Mouse (Mus musculus): ENCODE measurements around the gene Fkbp8. TPM values are rescaled to one million over a fixed set of nuclear protein-coding genes. Genes with fewer than 3 reads are reported as not detected.

The Fkbp8 gene
- polyA plus RNA-seq, 1 experiment = 80.5 TPM

DNA sequence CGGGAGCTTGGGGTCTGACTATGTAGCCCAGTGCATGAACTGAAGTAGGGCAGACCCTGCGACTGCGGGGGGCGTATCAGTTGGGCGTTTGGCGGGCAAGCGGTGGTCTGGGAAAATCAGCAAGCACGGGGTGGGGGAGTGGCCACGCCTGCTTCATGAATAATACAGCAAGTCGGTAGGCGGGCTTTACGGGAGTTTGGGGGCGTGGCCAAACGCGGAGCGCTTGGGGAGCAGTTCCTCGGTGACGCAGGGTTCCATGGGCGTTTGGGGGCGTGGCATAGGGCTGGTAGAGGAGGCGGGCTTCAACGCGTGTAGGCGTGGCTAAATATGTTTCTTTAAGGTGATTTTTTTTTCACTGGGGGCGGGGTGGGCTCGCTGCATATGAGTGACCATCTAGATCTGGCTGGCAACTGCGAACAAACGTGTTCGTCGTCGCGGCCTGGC, 11.1 kb downstream of the Fkbp8 start:
- no peaks in the 10 kb centered on the region for H3K9me3 ChIP-seq (replicated peaks; ENCODE audit: control insufficient read depth, insufficient read depth, low read length, poor library complexity, severe bottlenecking)
- TF ChIP-seq POLR2A (IDR thresholded peaks at IDR 0.05; ENCODE audit: insufficient read depth, low read length) (no peak), EP300 (IDR thresholded peaks at IDR 0.05; ENCODE audit: insufficient read depth, low read depth, low read length) (no peak), CTCF (IDR thresholded peaks at IDR 0.05; ENCODE audit: low read depth, low read length) (no peak)

DNA sequence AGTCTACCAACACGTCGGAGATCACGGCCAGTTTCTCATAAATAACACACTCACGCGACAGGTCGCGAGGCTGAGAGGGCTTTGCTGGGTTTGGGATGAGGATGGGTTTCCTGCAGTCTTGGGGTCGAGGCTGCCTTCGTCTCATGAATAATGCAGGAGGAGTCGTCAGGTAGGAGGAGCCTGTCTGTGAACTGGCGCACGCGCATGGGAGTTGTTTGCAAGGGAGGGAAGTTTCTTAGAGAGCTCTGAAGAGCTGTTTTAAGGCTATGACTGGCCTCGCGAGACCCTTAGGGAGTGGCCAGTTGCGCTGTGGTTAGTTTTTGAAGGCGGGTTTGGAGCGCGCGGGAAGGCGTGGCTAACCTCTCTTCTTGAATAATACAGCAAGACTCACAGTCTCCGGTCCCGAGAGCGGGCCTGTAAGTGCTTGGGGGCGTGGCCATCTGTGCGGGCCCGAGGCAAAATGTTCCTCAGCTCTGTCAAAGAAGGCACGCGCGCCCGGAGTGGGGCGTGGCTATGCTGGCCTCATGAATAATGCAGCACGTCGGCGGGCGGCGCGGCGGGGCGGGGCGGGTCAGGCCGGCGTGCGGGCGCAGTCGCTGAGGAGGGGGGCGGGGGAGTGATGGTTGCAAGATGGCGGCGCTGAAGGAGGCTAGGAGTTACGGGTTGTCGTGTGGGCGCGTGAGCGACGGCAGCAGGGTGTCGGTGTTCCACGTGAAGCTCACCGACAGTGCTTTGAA, 11.7 kb downstream of the Fkbp8 start, which contains the start of gene Ell:
Gene Ell, plus strand, starts transcription at position 381 of the 737 bp plus-strand sequence.
- Histone ChIP-seq H3K4me3 (ENCODE audit: low read depth, low read length) (peak within 1 kb of the TSS; percentile 82), H3K27ac (ENCODE audit: insufficient read depth, low read length) (peak within 1 kb of the TSS; percentile 71), H3K27me3 (ENCODE audit: control insufficient read depth, insufficient read depth, low read length, poor library complexity, severe bottlenecking) (no peaks in the 10 kb centered on the region), H3K9me3 (replicated peaks; ENCODE audit: control insufficient read depth, insufficient read depth, low read length, poor library complexity, severe bottlenecking) (no peaks in the 10 kb centered on the region), H3K36me3 (ENCODE audit: control insufficient read depth, insufficient read depth, low read length, poor library complexity, severe bottlenecking) (no peaks in the 10 kb centered on the region; the same call in 1 of the 2 replicates), H3K9ac (ENCODE audit: low read depth, poor library complexity, severe bottlenecking) (peak within 1 kb of the TSS; percentile 82), H3K4me1 (ENCODE audit: control insufficient read depth, insufficient read depth, low read length) (no peaks in the 10 kb centered on the region)
- no peak for TF ChIP-seq EP300 (IDR thresholded peaks at IDR 0.05; ENCODE audit: insufficient read depth, low read depth, low read length)
- peak; percentile 75 for TF ChIP-seq POLR2A (IDR thresholded peaks at IDR 0.05; ENCODE audit: insufficient read depth, low read length)

More for the DNA sequence above, 11.1 kb downstream of the Fkbp8 start:
- Histone ChIP-seq H3K27ac (ENCODE audit: insufficient read depth, low read length) (peak overlapping the region; percentile 71), H3K4me1 (ENCODE audit: control insufficient read depth, insufficient read depth, low read length) (no peaks in the 10 kb centered on the region), H3K27me3 (ENCODE audit: control insufficient read depth, insufficient read depth, low read length, poor library complexity, severe bottlenecking) (no peaks in the 10 kb centered on the region), H3K9ac (ENCODE audit: low read depth, poor library complexity, severe bottlenecking) (peak overlapping the region; percentile 82), H3K36me3 (ENCODE audit: control insufficient read depth, insufficient read depth, low read length, poor library complexity, severe bottlenecking) (peaks cover 5% of the 10 kb centered on the region; the same call in 1 of the 2 replicates), H3K4me3 (ENCODE audit: low read depth, low read length) (peak overlapping the region; percentile 72)

DNA sequence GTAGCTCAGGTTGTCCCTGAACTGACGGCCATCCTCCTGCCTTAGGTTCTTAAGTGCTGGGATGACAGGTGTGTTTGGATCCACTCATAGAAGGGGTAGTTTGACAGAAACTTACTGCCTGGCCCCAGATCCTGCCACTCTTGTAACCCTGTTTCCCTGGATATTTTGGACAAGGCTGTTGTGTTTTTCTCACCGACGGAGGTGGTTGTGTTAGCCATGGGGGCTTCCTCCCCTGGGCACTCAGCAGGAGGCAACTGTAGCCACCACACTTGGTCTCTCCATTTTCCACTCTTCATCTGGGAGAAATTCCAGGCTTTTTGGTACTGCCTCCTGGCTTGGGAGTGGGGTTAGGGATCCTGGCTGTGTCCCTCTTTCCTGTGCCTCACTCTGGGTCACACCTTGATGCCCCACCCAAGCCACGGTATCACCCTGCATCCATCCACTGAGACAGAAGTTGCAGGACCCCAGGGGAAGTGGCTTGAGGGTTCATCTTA, 12.5 kb downstream of the Fkbp8 start:
- Histone ChIP-seq H3K9ac (ENCODE audit: low read depth, poor library complexity, severe bottlenecking) (peak overlapping the region; percentile 82), H3K36me3 (ENCODE audit: control insufficient read depth, insufficient read depth, low read length, poor library complexity, severe bottlenecking) (no peaks in the 10 kb centered on the region), H3K4me3 (ENCODE audit: low read depth, low read length) (peak overlapping the region; percentile 82), H3K27ac (ENCODE audit: insufficient read depth, low read length) (no peak overlapping the region), H3K4me1 (ENCODE audit: control insufficient read depth, insufficient read depth, low read length) (no peaks in the 10 kb centered on the region), H3K9me3 (replicated peaks; ENCODE audit: control insufficient read depth, insufficient read depth, low read length, poor library complexity, severe bottlenecking) (no peaks in the 10 kb centered on the region), H3K27me3 (ENCODE audit: control insufficient read depth, insufficient read depth, low read length, poor library complexity, severe bottlenecking) (no peaks in the 10 kb centered on the region)
- no peak for TF ChIP-seq EP300 (IDR thresholded peaks at IDR 0.05; ENCODE audit: insufficient read depth, low read depth, low read length)
- no peak for TF ChIP-seq POLR2A (IDR thresholded peaks at IDR 0.05; ENCODE audit: insufficient read depth, low read length)
- no peak for TF ChIP-seq CTCF (IDR thresholded peaks at IDR 0.05; ENCODE audit: low read depth, low read length)

DNA sequence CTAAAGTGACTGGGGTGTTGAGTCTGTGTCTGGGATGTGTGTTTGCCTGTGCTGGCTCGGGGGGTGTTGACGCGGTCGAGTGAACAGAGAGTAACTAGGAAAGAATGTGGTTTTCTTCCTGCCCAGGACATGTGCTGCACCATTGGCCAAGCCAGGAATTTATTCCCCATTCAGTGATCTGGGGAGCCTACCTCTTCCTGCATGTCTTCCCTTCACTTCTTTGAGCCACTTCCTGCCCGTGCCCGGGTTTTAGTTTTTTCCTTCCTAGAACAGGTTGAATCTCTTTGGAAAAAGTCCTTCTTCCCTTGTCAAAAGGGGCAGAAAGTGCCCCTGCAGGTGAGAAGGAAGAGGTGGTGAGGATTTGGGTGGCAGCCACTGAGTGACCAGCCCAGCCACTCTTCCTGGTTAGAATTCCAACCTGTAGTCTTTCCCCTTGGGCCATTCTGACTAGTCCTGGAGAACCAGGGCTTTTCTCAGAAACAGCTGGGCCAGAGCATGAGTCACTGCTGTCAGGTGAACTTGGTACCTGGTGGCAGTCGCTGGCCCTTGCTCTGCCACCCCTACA, 13.1 kb downstream of the Fkbp8 start:
- TF ChIP-seq EP300 (IDR thresholded peaks at IDR 0.05; ENCODE audit: insufficient read depth, low read depth, low read length) (no peak), POLR2A (IDR thresholded peaks at IDR 0.05; ENCODE audit: insufficient read depth, low read length) (no peak), CTCF (IDR thresholded peaks at IDR 0.05; ENCODE audit: low read depth, low read length) (no peak)
- Histone ChIP-seq H3K27me3 (ENCODE audit: control insufficient read depth, insufficient read depth, low read length, poor library complexity, severe bottlenecking) (no peaks in the 10 kb centered on the region), H3K4me1 (ENCODE audit: control insufficient read depth, insufficient read depth, low read length) (no peaks in the 10 kb centered on the region), H3K36me3 (ENCODE audit: control insufficient read depth, insufficient read depth, low read length, poor library complexity, severe bottlenecking) (no peaks in the 10 kb centered on the region), H3K27ac (ENCODE audit: insufficient read depth, low read length) (no peak overlapping the region), H3K4me3 (ENCODE audit: low read depth, low read length) (peak overlapping the region; percentile 82), H3K9me3 (replicated peaks; ENCODE audit: control insufficient read depth, insufficient read depth, low read length, poor library complexity, severe bottlenecking) (no peaks in the 10 kb centered on the region), H3K9ac (ENCODE audit: low read depth, poor library complexity, severe bottlenecking) (peak overlapping the region; percentile 82)

DNA sequence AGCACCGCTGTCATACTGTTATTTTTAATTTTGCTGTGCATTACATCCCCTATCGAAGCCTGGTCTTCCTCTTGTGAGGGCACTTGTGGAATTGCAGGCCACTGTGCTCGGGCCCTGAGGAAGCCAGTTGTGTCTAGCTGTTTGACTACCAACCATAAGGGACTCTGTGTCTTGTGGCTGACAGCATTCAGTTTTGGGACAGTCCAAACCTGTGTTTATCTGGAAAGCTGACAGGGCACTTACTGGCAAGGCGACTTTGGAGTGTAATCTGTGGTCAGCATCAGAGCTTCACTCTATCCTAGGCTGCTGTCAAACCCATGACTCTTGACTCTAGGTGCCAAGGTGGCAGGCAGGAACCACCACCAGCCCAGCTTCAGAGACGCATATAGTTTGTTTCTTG, 13.6 kb downstream of the Fkbp8 start:
- no peak overlapping the region for H3K9ac ChIP-seq (ENCODE audit: low read depth, poor library complexity, severe bottlenecking)
- TF ChIP-seq CTCF (IDR thresholded peaks at IDR 0.05; ENCODE audit: low read depth, low read length) = no peak
- TF ChIP-seq EP300 (IDR thresholded peaks at IDR 0.05; ENCODE audit: insufficient read depth, low read depth, low read length) = no peak
- TF ChIP-seq POLR2A (IDR thresholded peaks at IDR 0.05; ENCODE audit: insufficient read depth, low read length) = no peak
- no peaks in the 10 kb centered on the region for H3K9me3 ChIP-seq (replicated peaks; ENCODE audit: control insufficient read depth, insufficient read depth, low read length, poor library complexity, severe bottlenecking)
- H3K4me1 ChIP-seq (ENCODE audit: control insufficient read depth, insufficient read depth, low read length) = no peaks in the 10 kb centered on the region
- no peaks in the 10 kb centered on the region for H3K36me3 ChIP-seq (ENCODE audit: control insufficient read depth, insufficient read depth, low read length, poor library complexity, severe bottlenecking)
- no peaks in the 10 kb centered on the region for H3K27me3 ChIP-seq (ENCODE audit: control insufficient read depth, insufficient read depth, low read length, poor library complexity, severe bottlenecking)
- no peak overlapping the region for H3K27ac ChIP-seq (ENCODE audit: insufficient read depth, low read length)
- H3K4me3 ChIP-seq (ENCODE audit: low read depth, low read length) = no peak overlapping the region

DNA sequence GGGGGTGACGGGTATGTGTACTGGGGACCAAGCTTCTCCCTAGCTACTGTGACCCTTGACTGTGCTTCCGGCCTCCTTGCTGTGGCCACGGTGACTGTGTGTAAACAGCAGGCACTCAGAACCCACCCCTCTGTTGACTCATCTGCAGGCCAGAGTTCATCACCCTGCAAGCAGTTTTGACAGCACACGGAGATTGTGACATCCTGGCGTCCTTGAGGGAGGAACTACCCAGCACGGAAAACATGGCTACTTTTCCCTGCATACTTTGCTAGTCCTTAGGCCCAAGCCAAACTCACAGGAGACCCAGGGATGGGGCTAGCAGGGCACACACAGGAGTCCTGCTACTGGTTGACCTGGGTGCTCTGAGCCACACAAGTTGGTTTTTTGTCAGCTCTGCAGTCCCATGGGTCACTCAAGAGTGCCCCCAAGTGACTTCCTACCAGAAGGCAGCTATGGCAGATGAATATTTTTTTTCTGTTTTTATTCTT, 16.7 kb downstream of the Fkbp8 start:
- Histone ChIP-seq H3K27ac (ENCODE audit: insufficient read depth, low read length) (no peak overlapping the region), H3K4me3 (ENCODE audit: low read depth, low read length) (no peak overlapping the region), H3K9ac (ENCODE audit: low read depth, poor library complexity, severe bottlenecking) (no peak overlapping the region), H3K27me3 (ENCODE audit: control insufficient read depth, insufficient read depth, low read length, poor library complexity, severe bottlenecking) (no peaks in the 10 kb centered on the region), H3K36me3 (ENCODE audit: control insufficient read depth, insufficient read depth, low read length, poor library complexity, severe bottlenecking) (no peaks in the 10 kb centered on the region), H3K9me3 (replicated peaks; ENCODE audit: control insufficient read depth, insufficient read depth, low read length, poor library complexity, severe bottlenecking) (no peaks in the 10 kb centered on the region), H3K4me1 (ENCODE audit: control insufficient read depth, insufficient read depth, low read length) (no peaks in the 10 kb centered on the region)
- TF ChIP-seq CTCF (IDR thresholded peaks at IDR 0.05; ENCODE audit: low read depth, low read length) (peak; percentile 27), EP300 (IDR thresholded peaks at IDR 0.05; ENCODE audit: insufficient read depth, low read depth, low read length) (no peak)

Measured in ES-Bruce4 (cell line).